Mouse (Mus musculus) large intestine, adult 2 months (tissue): ENCODE measurements around the gene Olfr73. TPM values are rescaled to one million over a fixed set of nuclear protein-coding genes. Genes with fewer than 3 reads are reported as not detected.
"Not testable (repeated sequence)": the region's sequence is repeated elsewhere in the genome, so short reads cannot be mapped to it uniquely, and the experiment has no call there.

Source experiments
- DNase-seq: peaks from one replicate; pipeline ENCODE4 v3.0.0-alpha.2; 2012; ENCODE audit warnings: low read depth, low spot score
- WGBS: fragments of 180-500 bp; shearing (Covaris S2); methylation state at CpG from one replicate; pipeline ENCODE4 v1.1.7; 2018; 5-methylcytosine and 5-hydroxymethylcytosine counted together
- polyA plus RNA-seq: library from polyadenylated mRNA; depleted of rRNA; stranded (reverse); fragments of >200 nt; gene quantifications from 2 replicates; pipeline ENCODE4 v1.2.3, GENCODE M21; 2012; rRNA removed

Gene Olfr73
- polyA plus RNA-seq: not detected in 2 replicates

GRCm38 (mm10) chr2:88037599-88037998, at the start of gene Olfr73:
TSS of gene Olfr73 (minus strand) at chr2:88037699.
- no peak for DNase-seq

GRCm38 (mm10) chr2:88071730-88072129, 34.2 kb upstream of the Olfr73 start, which contains the start of gene Olfr1163:
TSS of gene Olfr1163 (minus strand) at chr2:88071830.
- no peak for DNase-seq

GRCm38 (mm10) chr2:88063587-88063986, 26.1 kb upstream of the Olfr73 start:
- 87% methylated on average over 2 of the region's 2 CpGs for WGBS
- no peak for DNase-seq

GRCm38 (mm10) chr2:88051029-88051428, 13.5 kb upstream of the Olfr73 start, which contains the start of gene Olfr1162:
TSS of gene Olfr1162 (minus strand) at chr2:88051129.
- no peak for DNase-seq
- WGBS: 79% methylated on average over 1 of the region's 1 CpGs

GRCm38 (mm10) chr2:88022474-88022873, 15.0 kb downstream of the Olfr73 start, which contains the start of gene Olfr1161:
TSS of gene Olfr1161 (plus strand) at chr2:88022774.
- not testable (repeated sequence) for DNase-seq
- WGBS: 67% methylated on average over 1 of the region's 1 CpGs

GRCm38 (mm10) chr2:88007515-88008318, 29.8 kb downstream of the Olfr73 start, which contains the start of gene Olfr1160:
TSS of gene Olfr1160 (minus strand) at chr2:88008268.
- DNase-seq: no peak

GRCm38 (mm10) chr2:87989813-87990212, 47.7 kb downstream of the Olfr73 start, which contains the start of gene Olfr1158:
TSS of gene Olfr1158 (plus strand) at chr2:87990113.
- DNase-seq: no peak

Other genes with a start within 250 kb of the Olfr73 start
- gene Olfr1143, start 237.1 kb downstream of the Olfr73 start, polyA plus RNA-seq: not detected in 2 replicates
- gene Olfr1145, start 227.9 kb downstream of the Olfr73 start, polyA plus RNA-seq: not detected in 2 replicates
- gene Olfr1148, start 207.2 kb downstream of the Olfr73 start, polyA plus RNA-seq: not detected in 2 replicates
- not detected in 2 replicates for gene Olfr1150-ps1, start 193.7 kb downstream of the Olfr73 start, polyA plus RNA-seq
- not detected in 2 replicates for gene Olfr1151, start 181.8 kb downstream of the Olfr73 start, polyA plus RNA-seq
- not detected in 2 replicates for gene Olfr1152, start 171.2 kb downstream of the Olfr73 start, polyA plus RNA-seq
- gene Olfr1153, start 142.7 kb downstream of the Olfr73 start, polyA plus RNA-seq: not detected in 2 replicates
- not detected in 2 replicates for gene Olfr1154, start 132.5 kb downstream of the Olfr73 start, polyA plus RNA-seq
- not detected in 2 replicates for gene Olfr1155, start 92.6 kb downstream of the Olfr73 start, polyA plus RNA-seq
- gene Olfr1156, start 84.6 kb downstream of the Olfr73 start, polyA plus RNA-seq: not detected in 2 replicates
- not detected in 2 replicates for gene Olfr1157, start 69.4 kb downstream of the Olfr73 start, polyA plus RNA-seq
- gene Olfr74, start 63.0 kb downstream of the Olfr73 start, polyA plus RNA-seq: not detected in 2 replicates
- gene Olfr1158, start 47.6 kb downstream of the Olfr73 start, polyA plus RNA-seq: not detected in 2 replicates
- gene Olfr1160, start 29.4 kb downstream of the Olfr73 start, polyA plus RNA-seq: not detected in 2 replicates
- not detected in 2 replicates for gene Olfr1161, start 14.9 kb downstream of the Olfr73 start, polyA plus RNA-seq
- gene Olfr1162, start 13.4 kb upstream of the Olfr73 start, polyA plus RNA-seq: not detected in 2 replicates
- not detected in 2 replicates for gene Olfr1163, start 34.1 kb upstream of the Olfr73 start, polyA plus RNA-seq
- gene Olfr1164, start 56.3 kb upstream of the Olfr73 start, polyA plus RNA-seq: not detected in 2 replicates
- gene Olfr1166, start 90.6 kb upstream of the Olfr73 start, polyA plus RNA-seq: not detected in 2 replicates
- not detected in 2 replicates for gene Olfr1167, start 117.5 kb upstream of the Olfr73 start, polyA plus RNA-seq
- gene Olfr1168, start 144.2 kb upstream of the Olfr73 start, polyA plus RNA-seq: not detected in 2 replicates
- not detected in 2 replicates for gene Olfr1170, start 190.6 kb upstream of the Olfr73 start, polyA plus RNA-seq
- not detected in 2 replicates for gene Olfr1173, start 242.2 kb upstream of the Olfr73 start, polyA plus RNA-seq